8 mouse cellular contexts compared by ENCODE assay signal in genomic region chr9:8700669-8701068, GRCm38 (mm10).
DNase-seq lines count a peak whose midpoint lies in the region; ATAC-seq lines count a peak whose summit lies in the region.

No protein-coding gene starts in this region.

- no peaks in the 10 kb centered on the region for H3K9me3 ChIP-seq in liver, embryonic 12.5 days (replicated peaks)
- H3K9me3 ChIP-seq in kidney, embryonic 15.5 days (replicated peaks), result no peaks in the 10 kb centered on the region
- no peaks in the 10 kb centered on the region for H3K9me3 ChIP-seq in limb, embryonic 12.5 days
- no peaks in the 10 kb centered on the region for H3K9me3 ChIP-seq in neural tube, embryonic 11.5 days (ENCODE audit: control insufficient read depth, low read length)

- no peaks in the 10 kb centered on the region for H3K27me3 ChIP-seq in liver, embryonic 12.5 days (replicated peaks)
- no peaks in the 10 kb centered on the region for H3K27me3 ChIP-seq in kidney, embryonic 15.5 days
- H3K27me3 ChIP-seq in limb, embryonic 12.5 days, result no peaks in the 10 kb centered on the region
- H3K27me3 ChIP-seq in neural tube, embryonic 11.5 days (ENCODE audit: control insufficient read depth, insufficient read depth, low read length), result no peaks in the 10 kb centered on the region

- no peak overlapping the region for H3K27ac ChIP-seq in liver, embryonic 12.5 days
- no peak overlapping the region for H3K27ac ChIP-seq in kidney, embryonic 15.5 days
- no peak overlapping the region for H3K27ac ChIP-seq in limb, embryonic 12.5 days
- no peak overlapping the region for H3K27ac ChIP-seq in neural tube, embryonic 11.5 days (ENCODE audit: low read depth, low read length)

- H3K4me1 ChIP-seq in liver, embryonic 12.5 days, result no peaks in the 10 kb centered on the region
- no peaks in the 10 kb centered on the region for H3K4me1 ChIP-seq in kidney, embryonic 15.5 days
- H3K4me1 ChIP-seq in limb, embryonic 12.5 days (replicated peaks), result no peaks in the 10 kb centered on the region
- H3K4me1 ChIP-seq in neural tube, embryonic 11.5 days (ENCODE audit: control insufficient read depth, insufficient read depth, low read length), result no peaks in the 10 kb centered on the region

- WGBS in liver, embryonic 12.5 days (ENCODE audit: insufficient replicate concordance), result 25% methylated on average over 5 of the region's 5 CpGs
- whole genome bisulfite sequencing in kidney, embryonic 15.5 days, result 28% methylated on average over 5 of the region's 5 CpGs
- WGBS in limb, embryonic 12.5 days, result 27% methylated on average over 5 of the region's 5 CpGs
- 28% methylated on average over 5 of the region's 5 CpGs for WGBS in neural tube, embryonic 11.5 days

- peak; percentile 67 for DNase-seq in liver
- peak; percentile 90 for DNase-seq in embryo, embryonic 10.5 days (ENCODE audit: low spot score)
- DNase-seq in gastrocnemius, postnatal 25 days, result peak; percentile 15
- DNase-seq in neural tube, embryonic 11.5 days (ENCODE audit: low spot score), result peak; percentile 78
- peak; percentile 40 for DNase-seq in thymus, postnatal 0 days (ENCODE audit: low spot score)

- no peak for ATAC-seq in liver, embryonic 12.5 days
- peak; percentile 83 for ATAC-seq in kidney, embryonic 15.5 days (replicated peaks; ENCODE audit: low FRiP score)
- ATAC-seq in limb, embryonic 12.5 days (ENCODE audit: insufficient number of reproducible peaks, insufficient read depth, low FRiP score, low TSS enrichment, low read depth), result peak; percentile 52; the same call in 1 of the 2 replicates
- peak; percentile 80 for ATAC-seq in neural tube, embryonic 11.5 days (ENCODE audit: insufficient read depth, low FRiP score, low TSS enrichment)

- H3K4me2 ChIP-seq in liver, embryonic 12.5 days, result no peak overlapping the region
- no peak overlapping the region for H3K4me2 ChIP-seq in kidney, embryonic 15.5 days
- no peak overlapping the region for H3K4me2 ChIP-seq in limb, embryonic 12.5 days
- no peak overlapping the region for H3K4me2 ChIP-seq in neural tube, embryonic 11.5 days (ENCODE audit: low read depth)

- H3K4me3 ChIP-seq in liver, embryonic 12.5 days, result no peak overlapping the region
- H3K4me3 ChIP-seq in kidney, embryonic 15.5 days (replicated peaks), result no peak overlapping the region
- no peak overlapping the region for H3K4me3 ChIP-seq in limb, embryonic 12.5 days (replicated peaks)
- no peak overlapping the region for H3K4me3 ChIP-seq in neural tube, embryonic 11.5 days (ENCODE audit: low read depth, low read length)

- H3K36me3 ChIP-seq in liver, embryonic 12.5 days, result no peaks in the 10 kb centered on the region
- H3K36me3 ChIP-seq in kidney, embryonic 15.5 days, result no peaks in the 10 kb centered on the region
- no peaks in the 10 kb centered on the region for H3K36me3 ChIP-seq in limb, embryonic 12.5 days
- no peaks in the 10 kb centered on the region for H3K36me3 ChIP-seq in neural tube, embryonic 11.5 days (ENCODE audit: control insufficient read depth, insufficient read depth, low read length)

- H3K9ac ChIP-seq in liver, embryonic 12.5 days, result no peak overlapping the region
- no peak overlapping the region for H3K9ac ChIP-seq in kidney, embryonic 15.5 days
- H3K9ac ChIP-seq in limb, embryonic 12.5 days (replicated peaks), result no peak overlapping the region
- H3K9ac ChIP-seq in neural tube, embryonic 11.5 days (ENCODE audit: low read length), result no peak overlapping the region

Comparison
In these comparisons a context has a peak if more than half of its experiments do, and no peak if none do; other contexts are left out.
1. DNase-seq: peak in every context shown above with its lines; median percentile 90 in embryo, embryonic 10.5 days; 78 in neural tube, embryonic 11.5 days; 67 in liver; 40 in thymus, postnatal 0 days; 15 in gastrocnemius, postnatal 25 days.